Mouse (Mus musculus): Measurements from ENCODE around the gene Mcub.

DNA sequence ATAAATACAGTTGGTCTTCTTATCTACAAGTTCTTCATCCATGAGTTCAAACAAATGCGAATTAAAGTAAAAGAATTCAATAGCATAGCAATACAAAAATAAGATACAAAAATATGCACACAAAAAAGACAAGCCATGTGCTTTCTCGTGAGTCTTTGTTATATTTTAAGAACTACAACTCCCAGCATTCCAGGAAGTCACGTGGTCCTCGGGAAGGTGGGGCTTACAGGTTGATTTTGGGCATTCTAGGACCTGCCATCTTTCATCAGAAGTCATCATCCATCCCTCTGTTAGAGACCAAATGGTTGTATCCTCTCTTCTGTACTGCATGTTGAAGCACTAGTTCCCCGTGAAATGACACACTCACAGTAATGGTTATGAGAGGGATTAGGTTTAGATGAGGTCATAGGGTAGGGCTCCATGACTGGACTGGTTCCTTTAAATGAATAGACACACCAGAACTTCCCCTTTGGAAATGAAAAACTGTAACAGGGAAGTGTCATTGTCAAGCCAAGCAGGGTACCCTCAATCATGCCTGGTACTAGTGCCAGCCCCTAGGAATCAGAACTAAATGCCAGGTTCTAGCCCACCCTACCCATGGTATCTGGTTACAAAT lies 20.7 kb downstream of the Mcub start:
- TF ChIP-seq EP300 (optimal IDR thresholded peaks at IDR 0.05) (no peak), CTCF (IDR thresholded peaks at IDR 0.05; ENCODE audit: low read depth) (no peak)

Data from stomach, postnatal 0 days (tissue).